ENCODE assay signal across 21 mouse cellular contexts in the genomic region with DNA sequence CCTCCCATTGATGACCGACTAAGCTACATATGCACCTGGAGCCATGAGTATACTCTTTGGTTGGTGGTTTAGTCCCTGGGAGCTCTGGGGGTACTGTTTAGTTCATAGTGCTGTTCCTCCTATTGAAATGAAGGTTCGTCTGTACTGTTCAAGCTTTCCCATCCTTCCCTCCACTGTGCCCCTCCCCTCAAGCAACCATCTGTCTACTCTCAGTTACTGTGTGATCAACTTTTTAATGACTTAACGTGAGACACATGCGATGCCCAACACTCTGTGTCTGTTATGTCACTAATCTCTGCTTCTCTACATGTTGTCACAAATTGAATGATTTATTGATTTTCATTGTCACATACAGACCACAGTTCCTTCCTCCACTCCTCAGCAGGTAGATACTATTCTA.
DNase-seq lines count a peak whose midpoint lies in the region; ATAC-seq and TF ChIP-seq lines count a peak whose summit lies in the region.
"Had no signal": no experiment of that assay in that cellular context is flagged by ENCODE, and none has a peak within 500 bp of the region (broad histone marks: within the 10 kb centered on the region; RNA-seq: fewer than 3 reads in every experiment).

No protein-coding gene starts in this region.

- no peaks in the 10 kb centered on the region for H3K4me1 ChIP-seq in forebrain, embryonic 15.5 days
- H3K4me1 ChIP-seq in forebrain, embryonic 12.5 days = no peaks in the 10 kb centered on the region
- H3K4me1 ChIP-seq in neural tube, embryonic 14.5 days (ENCODE audit: control insufficient read depth, insufficient read depth, low read length) = no peaks in the 10 kb centered on the region
- H3K4me1 ChIP-seq in forebrain, postnatal 0 days (ENCODE audit: insufficient read depth) = no peaks in the 10 kb centered on the region
- H3K4me1 ChIP-seq: intestine, embryonic 15.5 days had no signal

- no peak overlapping the region for H3K4me2 ChIP-seq in forebrain, embryonic 15.5 days (replicated peaks)
- no peak overlapping the region for H3K4me2 ChIP-seq in forebrain, embryonic 12.5 days
- H3K4me2 ChIP-seq in neural tube, embryonic 14.5 days (ENCODE audit: low read depth, low read length) = no peak overlapping the region
- H3K4me2 ChIP-seq in forebrain, postnatal 0 days (ENCODE audit: low read depth) = no peak overlapping the region
- H3K4me2 ChIP-seq: heart, embryonic 13.5 days; intestine, embryonic 15.5 days had no signal

- H3K9ac ChIP-seq in forebrain, embryonic 15.5 days (replicated peaks) = no peak overlapping the region
- no peak overlapping the region for H3K9ac ChIP-seq in forebrain, embryonic 12.5 days
- H3K9ac ChIP-seq in neural tube, embryonic 14.5 days (replicated peaks; ENCODE audit: low read depth, low read length) = no peak overlapping the region
- no peak overlapping the region for H3K9ac ChIP-seq in forebrain, postnatal 0 days
- H3K9ac ChIP-seq: heart, embryonic 13.5 days; intestine, embryonic 15.5 days had no signal

- H3K36me3 ChIP-seq in forebrain, embryonic 15.5 days = no peaks in the 10 kb centered on the region
- H3K36me3 ChIP-seq in forebrain, embryonic 12.5 days (replicated peaks) = no peaks in the 10 kb centered on the region
- H3K36me3 ChIP-seq in neural tube, embryonic 14.5 days (ENCODE audit: control insufficient read depth, insufficient read depth, low read length) = no peaks in the 10 kb centered on the region
- no peaks in the 10 kb centered on the region for H3K36me3 ChIP-seq in forebrain, postnatal 0 days (ENCODE audit: insufficient read depth)
- H3K36me3 ChIP-seq: intestine, embryonic 15.5 days had no signal

- TF ChIP-seq CTCF in forebrain, postnatal 0 days (IDR thresholded peaks at IDR 0.05; ENCODE audit: low read depth) = no peak

- ATAC-seq in forebrain, embryonic 15.5 days (replicated peaks) = peak; percentile 64
- ATAC-seq in forebrain, embryonic 12.5 days (ENCODE audit: low FRiP score) = no peak
- peak; percentile 44; the same call in 1 of the 2 replicates for ATAC-seq in neural tube, embryonic 14.5 days (ENCODE audit: low read depth)
- peak; percentile 54; the same call in 1 of the 2 replicates for ATAC-seq in forebrain, postnatal 0 days
- ATAC-seq: CD4-positive, CD25-positive, alpha-beta regulatory T cell, adult 4 months; hindbrain, embryonic 16.5 days; intestine, embryonic 15.5 days had no signal

- H3K9me3 ChIP-seq in forebrain, embryonic 15.5 days = no peaks in the 10 kb centered on the region
- no peaks in the 10 kb centered on the region for H3K9me3 ChIP-seq in forebrain, embryonic 12.5 days
- no peaks in the 10 kb centered on the region for H3K9me3 ChIP-seq in neural tube, embryonic 14.5 days (ENCODE audit: control insufficient read depth, low read length)
- no peaks in the 10 kb centered on the region for H3K9me3 ChIP-seq in forebrain, postnatal 0 days (ENCODE audit: low read length)
- H3K9me3 ChIP-seq: heart, embryonic 10.5 days; heart, embryonic 13.5 days; intestine, embryonic 15.5 days had no signal

- WGBS in forebrain, embryonic 15.5 days = 76% methylated on average over 4 of the region's 4 CpGs
- 87% methylated on average over 4 of the region's 4 CpGs for WGBS in forebrain, embryonic 12.5 days
- 86% methylated on average over 4 of the region's 4 CpGs for WGBS in neural tube, embryonic 14.5 days
- 70% methylated on average over 4 of the region's 4 CpGs for WGBS in forebrain, postnatal 0 days

- H3K4me3 ChIP-seq in forebrain, embryonic 15.5 days = no peak overlapping the region
- no peak overlapping the region for H3K4me3 ChIP-seq in forebrain, embryonic 12.5 days (replicated peaks)
- H3K4me3 ChIP-seq in neural tube, embryonic 14.5 days (ENCODE audit: low read depth, low read length) = no peak overlapping the region
- no peak overlapping the region for H3K4me3 ChIP-seq in forebrain, postnatal 0 days (ENCODE audit: low read depth, low read length)
- H3K4me3 ChIP-seq: heart, adult 2 months; heart, embryonic 10.5 days; heart, embryonic 13.5 days; intestine, embryonic 15.5 days had no signal

- DNase-seq in neural tube, embryonic 10.5 days (ENCODE audit: extremely low spot score, low spot score) = no peak
- peak; percentile 14 for DNase-seq in forebrain, postnatal 0 days
- no peak for DNase-seq in cerebellum, adult 18-20 months
- DNase-seq: adrenal gland, adult 2 months; adrenal gland, postnatal 14 days; cerebellum, adult 11-12 months; cerebellum, adult 9-10 months; cerebellum, postnatal 14 days; gastrocnemius, postnatal 36 days; heart, adult 2 months; heart, postnatal 14 days; heart, postnatal 4 days; kidney, adult 11 months had no signal

- H3K27me3 ChIP-seq in forebrain, embryonic 15.5 days = no peaks in the 10 kb centered on the region
- no peaks in the 10 kb centered on the region for H3K27me3 ChIP-seq in forebrain, embryonic 12.5 days
- H3K27me3 ChIP-seq in neural tube, embryonic 14.5 days (ENCODE audit: control insufficient read depth, insufficient read depth, low read length) = no peaks in the 10 kb centered on the region
- H3K27me3 ChIP-seq in forebrain, postnatal 0 days (ENCODE audit: insufficient read depth, low read length) = no peaks in the 10 kb centered on the region
- H3K27me3 ChIP-seq: heart, embryonic 13.5 days; intestine, embryonic 15.5 days had no signal

- H3K27ac ChIP-seq in forebrain, embryonic 15.5 days (replicated peaks) = no peak overlapping the region
- no peak overlapping the region for H3K27ac ChIP-seq in forebrain, embryonic 12.5 days
- no peak overlapping the region for H3K27ac ChIP-seq in neural tube, embryonic 14.5 days (ENCODE audit: low read depth, low read length)
- no peak overlapping the region for H3K27ac ChIP-seq in forebrain, postnatal 0 days (ENCODE audit: low read depth, low read length)
- H3K27ac ChIP-seq: heart, adult 2 months; heart, embryonic 10.5 days; heart, embryonic 13.5 days; intestine, embryonic 15.5 days had no signal
